Mouse (Mus musculus): ENCODE results near the gene Fam240a. TPM values are rescaled to one million over a fixed set of nuclear protein-coding genes. Genes with fewer than 3 reads are reported as not detected.

Gene Fam240a
- total RNA-seq (2023; ENCODE audit: inconsistent age), result not detected in 4 replicates

DNA sequence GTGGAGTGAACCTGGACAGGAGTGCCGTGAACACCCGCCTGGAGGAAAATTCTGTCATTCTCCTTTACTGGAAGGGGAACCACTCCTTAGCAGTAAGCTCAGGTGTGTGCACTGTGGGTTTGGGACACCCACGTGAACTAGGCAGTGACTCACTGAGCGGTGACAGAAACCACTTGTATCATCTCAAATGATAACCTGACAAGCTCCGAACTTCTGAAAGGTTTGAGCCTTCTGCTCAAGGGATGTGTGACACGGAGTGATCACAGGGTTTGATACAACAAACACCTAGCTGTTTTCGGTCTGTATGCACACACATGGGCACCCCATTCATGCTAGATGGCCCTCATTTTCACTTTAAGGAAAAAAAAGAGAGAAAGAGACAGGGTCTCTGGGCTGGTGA, at the start of gene Fam240a:
TSS of gene Fam240a (minus strand) at position 76 of the 400 bp plus-strand sequence.

DNA sequence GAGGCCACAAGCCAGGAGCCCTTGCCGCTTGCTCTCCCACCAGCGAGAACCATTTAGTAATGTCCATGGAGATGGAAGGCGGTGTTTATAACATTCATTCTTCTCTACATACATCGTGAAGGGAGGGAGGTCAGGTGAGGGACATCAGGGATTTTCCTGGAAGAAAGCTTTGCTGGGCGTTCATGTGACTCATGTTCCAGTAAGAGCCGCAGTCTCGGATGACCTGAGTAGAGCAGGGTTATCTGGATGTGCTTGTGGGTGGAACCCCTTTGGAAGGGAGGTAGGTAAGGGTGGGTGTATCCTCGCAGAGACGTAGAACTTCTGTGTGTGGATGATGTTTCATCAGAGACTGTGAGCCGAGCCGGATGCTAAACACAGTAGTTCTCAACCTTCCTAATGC, 34.7 kb upstream of the Fam240a start, which contains the start of gene Lrrc2:
TSS of gene Lrrc2 (plus strand) at position 149 of the 400 bp plus-strand sequence.

GRCm38 (mm10) chr9:110945926-110946325, 29.3 kb upstream of the Fam240a start, which contains the start of gene Tdgf1:
Tdgf1 (minus strand) TSS chr9:110946158.

DNA sequence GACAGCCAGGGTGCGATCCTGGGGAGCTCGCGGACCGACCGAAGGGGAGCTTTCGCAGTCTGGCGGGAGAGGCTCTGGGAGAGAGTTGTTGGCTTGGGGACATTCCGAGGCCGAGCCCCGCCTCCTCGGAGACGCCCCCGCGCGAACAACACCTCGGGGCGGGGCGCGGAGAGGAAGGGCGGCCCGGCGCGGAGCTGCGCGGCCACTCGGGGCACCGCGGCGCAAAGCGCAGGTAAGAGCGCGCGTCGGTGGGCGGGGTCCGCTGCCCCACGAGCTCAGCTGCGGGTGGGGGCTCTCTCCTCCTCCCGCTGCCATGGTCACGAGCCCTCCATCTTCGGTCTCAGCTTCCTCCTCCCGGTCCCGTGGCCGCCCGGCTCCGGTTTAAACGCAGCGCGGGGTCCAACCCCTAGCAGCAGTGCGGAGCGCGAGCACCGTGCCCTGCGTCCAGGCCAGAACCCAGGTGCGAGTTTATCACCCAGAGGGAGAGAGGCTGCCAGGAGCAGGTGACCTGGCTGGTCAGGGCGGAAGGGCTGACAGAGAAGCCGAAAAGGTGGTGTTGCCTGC, 36.6 kb downstream of the Fam240a start, which contains the start of gene Tmie:
TSS of gene Tmie (minus strand) at position 116 of the 564 bp plus-strand sequence.

GRCm38 (mm10) chr9:110879191-110879920, 37.3 kb downstream of the Fam240a start, which contains the start of gene Als2cl:
Als2cl (plus strand) TSS chr9:110879870.

Other genes with a start within 250 kb of the Fam240a start
- not detected in 4 replicates for gene Myl3, start 175.0 kb downstream of the Fam240a start, total RNA-seq (2023; ENCODE audit: inconsistent age)
- not detected in 4 replicates for gene Pth1r, start 169.7 kb downstream of the Fam240a start, total RNA-seq (2023; ENCODE audit: inconsistent age)
- gene Prss42, start 118.7 kb downstream of the Fam240a start, total RNA-seq (2023; ENCODE audit: inconsistent age), result not detected in 4 replicates
- gene Prss44, start 102.9 kb downstream of the Fam240a start, total RNA-seq (2023; ENCODE audit: inconsistent age), result not detected in 4 replicates
- not detected in 4 replicates for gene Prss43, start 90.2 kb downstream of the Fam240a start, total RNA-seq (2023; ENCODE audit: inconsistent age)
- gene Prss45, start 82.3 kb downstream of the Fam240a start, total RNA-seq (2023; ENCODE audit: inconsistent age), result not detected in 4 replicates
- not detected in 4 replicates for gene Prss46, start 72.4 kb downstream of the Fam240a start, total RNA-seq (2023; ENCODE audit: inconsistent age)
- gene Prss50, start 58.9 kb downstream of the Fam240a start, total RNA-seq (2023; ENCODE audit: inconsistent age), result not detected in 4 replicates
- gene Als2cl, start 37.0 kb downstream of the Fam240a start, total RNA-seq (2023; ENCODE audit: inconsistent age), result 0.22 to 2.5 TPM in 2 of 4 replicates, not detected in the others
- not detected in 4 replicates for gene Tmie, start 36.7 kb downstream of the Fam240a start, total RNA-seq (2023; ENCODE audit: inconsistent age)
- not detected in 4 replicates for gene Tdgf1, start 29.3 kb upstream of the Fam240a start, total RNA-seq (2023; ENCODE audit: inconsistent age)
- gene Lrrc2, start 34.7 kb upstream of the Fam240a start, total RNA-seq (2023; ENCODE audit: inconsistent age), result not detected in 4 replicates
- gene Rtp3, start 73.7 kb upstream of the Fam240a start, total RNA-seq (2023; ENCODE audit: inconsistent age), result not detected in 4 replicates
- gene Ltf, start 102.4 kb upstream of the Fam240a start, total RNA-seq (2023; ENCODE audit: inconsistent age), result 2.0 to 3.6 TPM (median 2.6 TPM) in 4 replicates
- 2.6 to 4.7 TPM (median 4.4 TPM) in 4 replicates for gene Ccrl2, start 140.7 kb upstream of the Fam240a start, total RNA-seq (2023; ENCODE audit: inconsistent age)
- gene Lrrfip2, start 200.7 kb upstream of the Fam240a start, total RNA-seq (2023; ENCODE audit: inconsistent age), result 25.1 to 33.3 TPM (median 28.5 TPM) in 4 replicates